Mouse (Mus musculus) liver, adult (tissue): Measurements from ENCODE around the gene Cdkal1.

ENCODE experiments used
- GATA4 ChIP-seq: IDR thresholded peaks from 2 replicates; pipeline ENCODE4 v1.6.1; 2014; ENCODE audit warnings: mild to moderate bottlenecking, low read length; ENCODE audit not compliant: insufficient replicate concordance

Gene Cdkal1

DNA sequence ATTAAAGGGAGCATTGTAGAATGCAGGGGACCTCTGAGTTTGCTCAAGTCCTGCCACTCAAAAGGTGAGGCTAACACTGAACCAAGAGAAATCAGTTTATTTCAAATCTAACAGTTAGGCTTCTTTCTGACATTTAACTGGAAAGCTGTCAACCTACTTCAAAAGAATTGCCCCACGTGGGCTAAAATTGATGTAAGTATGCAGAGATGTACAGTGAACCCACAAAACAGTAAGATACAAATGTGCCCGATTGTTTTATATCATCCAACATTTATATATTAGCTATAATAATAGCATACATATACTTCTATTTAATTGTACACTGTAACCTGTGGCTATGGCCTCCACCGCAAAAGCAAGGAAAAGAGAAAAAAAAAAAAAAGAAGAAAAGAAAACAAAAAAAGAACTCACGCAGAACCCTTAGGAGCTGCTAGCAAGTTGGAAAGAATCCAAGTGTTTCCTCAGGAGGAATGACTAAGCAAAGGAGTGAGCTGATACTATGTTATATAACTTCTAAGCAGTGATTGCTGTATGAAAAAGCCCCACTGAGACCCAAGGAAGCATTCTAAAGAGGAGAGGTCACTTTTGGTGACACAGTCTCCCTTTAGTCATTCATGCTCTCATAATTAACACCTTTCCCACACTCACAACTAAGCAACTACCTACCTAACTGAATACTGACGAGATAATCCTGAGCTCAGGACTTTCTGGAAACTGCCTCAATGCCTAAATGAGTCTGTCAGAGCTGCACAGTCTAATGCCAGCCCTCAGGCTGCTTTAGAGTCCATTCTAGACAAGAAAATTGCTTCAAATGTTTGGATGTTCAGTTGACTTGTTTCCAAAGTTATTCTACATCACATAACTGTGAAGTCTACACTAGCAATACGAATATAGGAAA is 352.1 kb downstream of the Cdkal1 start:
- no peak for TF ChIP-seq GATA4

DNA sequence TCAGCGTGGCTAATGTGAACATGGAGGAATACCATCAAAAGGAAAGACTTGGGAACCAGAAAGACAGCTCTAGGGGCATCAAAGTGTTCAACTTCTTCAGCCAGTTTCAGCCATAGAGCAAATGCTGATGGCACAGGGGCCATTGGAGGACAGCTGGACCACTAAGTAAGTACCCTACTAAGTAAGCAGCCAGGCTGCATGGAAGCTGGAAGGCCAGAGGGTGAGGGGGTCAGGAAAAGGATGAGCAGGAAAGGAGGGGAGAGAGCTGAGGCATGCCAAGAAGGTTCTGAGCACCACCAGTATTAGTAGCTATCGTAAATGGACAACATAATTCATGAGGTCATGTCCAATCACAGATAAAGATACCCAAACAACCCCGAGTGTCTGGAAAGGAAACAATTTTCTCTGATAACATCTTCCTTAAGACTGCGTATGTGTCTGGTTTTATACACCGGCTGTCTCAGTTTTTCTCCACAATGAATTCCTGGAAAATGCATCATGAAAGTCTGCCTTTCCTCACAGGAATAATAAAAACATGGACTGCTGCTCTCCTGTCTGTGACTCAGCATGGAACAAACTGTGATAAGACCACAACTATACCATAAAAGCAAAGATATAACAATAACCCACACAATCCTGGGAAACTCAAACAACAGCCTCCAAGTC is 352.9 kb downstream of the Cdkal1 start:
- no peak for TF ChIP-seq GATA4

DNA sequence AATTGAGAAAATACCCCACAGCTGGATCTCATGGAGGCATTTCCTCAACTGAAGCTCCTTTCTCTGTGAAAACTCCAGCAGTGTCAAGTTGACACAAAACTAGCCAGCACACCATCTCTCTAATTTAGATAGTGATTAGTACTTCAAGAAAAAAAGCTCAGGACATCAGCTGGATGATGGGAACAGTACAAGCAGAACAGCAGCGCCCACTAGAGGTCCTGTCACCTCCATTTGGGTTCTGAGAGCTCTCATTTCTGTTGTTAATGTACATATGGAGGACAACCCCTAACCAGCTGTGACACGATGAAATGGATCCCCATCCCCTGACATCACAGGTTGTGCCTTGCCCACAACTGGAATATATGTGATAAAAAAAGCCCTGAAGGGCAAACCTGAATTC is 354.3 kb downstream of the Cdkal1 start:
- TF ChIP-seq GATA4 = no peak

DNA sequence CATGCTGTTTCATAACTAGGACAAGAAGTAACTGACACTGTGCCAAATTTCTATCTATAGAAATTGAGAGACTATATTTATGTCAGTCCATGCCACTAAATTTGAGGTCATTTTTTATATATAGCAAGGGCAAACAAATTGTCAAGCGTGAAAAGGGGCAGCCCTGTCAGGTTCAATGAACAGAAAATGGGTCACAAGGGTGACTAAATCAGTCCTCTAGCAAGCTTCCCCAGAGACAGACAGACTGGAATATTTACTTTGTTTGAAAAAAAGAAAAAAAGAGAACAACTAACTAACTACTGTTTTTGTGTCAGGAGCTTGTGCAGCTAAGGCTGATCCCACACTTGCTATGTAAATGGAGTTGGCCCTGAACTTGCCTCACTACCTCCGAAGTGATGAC is 355.7 kb downstream of the Cdkal1 start:
- TF ChIP-seq GATA4 = no peak

DNA sequence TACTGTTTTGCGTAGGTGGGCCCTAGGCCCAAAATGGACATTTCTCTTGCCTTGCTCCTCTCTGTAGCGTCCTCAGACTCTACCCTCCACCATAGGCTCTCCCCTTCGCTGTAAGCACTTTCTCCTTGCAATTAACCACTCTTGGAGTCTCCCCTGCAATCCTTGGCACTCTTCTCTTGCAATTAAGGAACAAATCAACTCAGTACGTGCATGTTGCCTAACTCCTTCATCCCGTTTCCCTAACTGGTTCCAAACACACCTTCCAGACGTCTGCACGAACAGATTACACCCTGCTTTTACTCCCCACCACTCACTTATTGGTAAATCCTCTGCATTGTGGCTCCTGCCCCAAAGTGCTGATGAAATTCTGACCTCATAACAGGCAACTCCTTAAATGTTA is 358.2 kb downstream of the Cdkal1 start:
- no peak for TF ChIP-seq GATA4

DNA sequence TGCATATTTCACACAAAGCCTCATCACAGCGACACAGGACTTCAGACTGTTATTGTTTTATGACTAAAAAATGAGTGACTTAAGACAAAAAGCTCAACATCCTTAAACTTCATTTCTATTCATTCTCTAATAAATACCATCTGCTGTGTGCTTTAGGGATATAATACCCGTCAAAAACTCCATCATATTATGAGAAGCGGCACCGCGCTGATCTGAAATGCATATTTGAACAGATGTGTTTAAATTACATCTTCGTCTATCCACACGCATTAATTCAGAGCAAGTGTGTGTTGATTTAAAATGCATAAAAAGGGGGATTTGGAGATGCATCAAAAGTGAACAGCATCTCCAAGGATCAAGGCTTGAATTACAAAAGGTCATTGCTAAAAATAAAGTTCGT is 365.1 kb downstream of the Cdkal1 start:
- no peak for TF ChIP-seq GATA4

DNA sequence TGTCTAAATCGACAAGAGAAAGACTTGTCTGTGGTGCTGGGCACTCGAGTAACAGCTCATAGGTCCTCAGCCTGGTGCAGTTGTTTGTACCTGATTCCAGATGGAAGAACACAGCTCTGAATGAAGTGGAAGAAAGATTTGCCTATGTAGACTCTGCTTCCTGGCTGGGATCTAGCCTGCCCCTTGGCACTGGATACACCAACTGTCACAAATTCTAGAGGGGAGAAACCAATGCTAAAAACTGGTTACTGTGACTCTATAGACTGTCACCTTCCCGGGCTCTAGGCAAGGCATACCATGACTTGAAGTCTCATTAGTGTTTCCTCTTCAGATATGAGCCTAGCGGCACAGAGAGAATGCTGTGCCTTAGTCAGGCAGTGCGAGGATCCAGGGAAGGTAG is 366.0 kb downstream of the Cdkal1 start:
- no peak for TF ChIP-seq GATA4

DNA sequence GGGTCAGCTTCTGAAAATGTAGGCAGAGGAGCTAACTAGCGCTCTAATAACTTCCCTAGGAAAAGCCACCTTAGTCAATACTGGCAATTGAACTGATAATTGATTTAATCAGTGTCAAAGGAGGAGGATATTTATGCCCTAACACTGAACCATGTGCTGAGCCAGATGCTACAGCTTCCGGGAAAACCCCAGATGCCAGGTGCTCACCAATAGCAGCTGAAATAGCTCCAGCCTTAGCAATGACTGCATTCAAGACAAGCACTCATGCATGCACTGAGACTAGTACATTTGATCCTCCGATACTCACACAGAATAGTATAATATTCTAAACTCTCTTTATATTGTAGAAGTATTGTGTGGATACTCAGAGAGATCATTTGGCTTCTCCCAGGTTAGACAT is 368.8 kb downstream of the Cdkal1 start:
- TF ChIP-seq GATA4 = no peak

DNA sequence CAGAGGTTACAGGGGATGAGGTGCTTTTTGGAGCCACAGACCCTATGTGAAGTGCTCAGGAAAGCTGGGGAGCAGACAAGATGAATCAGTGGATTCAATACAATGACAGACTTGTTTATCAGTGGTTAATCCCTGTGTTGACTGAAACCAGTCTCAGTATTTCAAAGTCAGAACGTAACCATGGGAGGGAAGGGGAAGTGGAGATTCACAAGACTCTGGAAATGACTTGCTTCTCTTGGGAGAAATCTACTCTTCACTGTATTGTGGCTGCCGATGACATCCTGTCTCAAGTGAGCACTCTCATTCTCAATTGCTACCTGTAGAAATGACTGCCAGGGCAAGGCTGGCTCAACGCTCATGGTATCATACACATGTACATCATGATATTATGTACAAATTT is 371.5 kb downstream of the Cdkal1 start:
- TF ChIP-seq GATA4 = no peak

DNA sequence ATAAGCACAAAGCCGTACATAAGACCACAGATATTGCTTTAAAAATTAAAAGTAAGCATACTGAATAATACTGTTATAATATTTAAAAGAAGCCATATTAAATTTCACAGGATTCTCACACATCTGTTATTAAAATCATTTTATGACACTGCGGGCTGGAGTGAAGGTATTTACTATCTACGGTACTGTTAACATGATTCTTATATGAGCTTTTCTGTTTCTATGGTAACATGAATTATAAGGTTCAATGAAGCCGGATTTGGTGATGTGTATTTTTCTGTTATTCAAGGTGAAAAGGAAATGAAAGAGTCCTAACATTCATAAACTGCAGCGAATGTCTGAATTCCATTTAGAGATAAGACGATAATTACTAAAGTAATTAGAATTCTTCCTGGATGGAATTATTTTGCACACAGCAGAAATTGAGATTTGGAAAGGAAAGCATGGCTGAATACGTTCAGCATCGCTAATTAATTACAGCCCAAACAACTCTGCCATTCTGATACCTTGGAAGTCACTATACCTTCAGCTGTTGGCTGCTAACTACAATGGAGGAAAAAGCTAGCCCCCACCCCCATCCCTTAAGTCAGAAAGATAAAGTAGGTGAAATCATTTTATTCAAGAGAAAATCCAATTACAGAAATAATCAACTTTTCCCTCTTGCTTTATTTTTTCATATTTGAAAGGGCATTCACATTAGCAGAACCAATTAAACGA is 373.2 kb downstream of the Cdkal1 start:
- TF ChIP-seq GATA4 = no peak

DNA sequence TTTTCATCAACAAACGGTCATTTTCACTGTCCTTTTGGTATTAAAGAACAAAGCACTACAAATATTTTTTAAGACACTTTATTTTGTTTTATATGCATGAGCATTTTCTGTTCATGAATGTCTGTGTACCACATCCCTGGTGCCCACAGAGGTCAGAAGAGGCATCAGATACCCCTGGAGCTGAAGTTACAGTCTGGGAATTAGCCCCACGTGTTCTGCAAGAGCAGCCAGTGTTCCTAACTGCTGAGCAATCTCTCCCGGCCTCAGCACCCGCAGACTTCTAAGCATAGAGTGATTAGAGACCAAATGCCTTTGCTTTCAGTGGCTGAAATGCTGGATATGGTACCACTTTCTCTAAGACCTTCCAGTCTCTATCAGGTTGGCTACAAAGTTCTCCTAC is 379.1 kb downstream of the Cdkal1 start:
- TF ChIP-seq GATA4 = no peak

DNA sequence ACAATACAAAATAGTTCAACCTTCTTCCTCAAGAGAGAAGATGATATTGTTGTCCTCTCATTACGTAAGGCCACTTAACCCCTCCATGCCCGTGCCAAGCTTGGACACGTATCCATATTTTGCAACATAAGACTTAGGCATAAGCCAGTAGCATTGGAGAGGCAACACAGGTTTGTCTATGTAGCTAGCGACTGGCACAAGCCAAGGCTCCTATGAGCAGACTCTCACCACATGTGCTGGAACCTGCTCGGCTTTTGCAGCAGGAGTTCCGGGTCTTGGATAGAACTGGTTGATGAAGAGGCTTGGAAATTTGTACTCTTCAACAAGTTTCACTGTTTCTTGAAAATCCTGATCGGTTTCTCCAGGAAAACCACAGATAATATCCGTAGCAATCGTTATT is 381.2 kb downstream of the Cdkal1 start:
- TF ChIP-seq GATA4 = no peak

DNA sequence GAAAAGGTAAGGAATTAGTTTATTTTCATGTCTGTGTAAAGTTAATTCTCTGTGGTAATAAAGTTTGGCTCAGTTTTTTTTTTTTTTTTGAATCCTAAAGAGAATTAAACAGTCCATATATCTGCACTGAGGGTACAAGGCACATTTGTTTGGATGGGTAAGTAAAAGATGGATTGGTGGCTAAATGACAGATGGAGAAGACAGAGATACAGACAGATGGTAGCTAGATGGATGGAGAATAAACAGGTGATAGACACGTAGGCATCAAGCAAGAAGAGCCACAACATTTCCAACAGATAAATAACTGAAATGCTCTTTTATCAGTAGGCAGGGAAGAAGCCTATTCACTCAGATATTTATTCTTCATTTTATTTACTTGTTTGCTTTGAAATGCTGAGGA is 381.7 kb downstream of the Cdkal1 start:
- TF ChIP-seq GATA4 = no peak

DNA sequence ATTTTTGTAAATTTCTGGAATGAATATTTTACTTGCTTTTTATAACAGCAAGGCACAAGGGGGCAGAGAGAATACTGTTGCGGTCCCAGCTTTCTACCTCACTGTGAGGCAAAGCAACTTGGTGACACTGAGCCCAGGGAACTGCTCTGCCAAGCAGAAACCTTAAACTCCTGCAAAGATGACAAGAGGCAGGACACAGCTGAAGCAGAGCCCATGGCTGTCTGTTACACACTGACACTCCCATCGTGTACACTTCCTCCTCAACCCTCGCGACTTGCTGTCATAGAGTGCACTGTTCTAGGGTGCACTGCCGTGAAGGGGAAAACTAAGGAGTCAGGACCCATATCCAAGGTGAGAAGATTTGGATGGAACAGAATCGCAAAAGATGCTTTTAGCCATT is 393.2 kb downstream of the Cdkal1 start:
- no peak for TF ChIP-seq GATA4

DNA sequence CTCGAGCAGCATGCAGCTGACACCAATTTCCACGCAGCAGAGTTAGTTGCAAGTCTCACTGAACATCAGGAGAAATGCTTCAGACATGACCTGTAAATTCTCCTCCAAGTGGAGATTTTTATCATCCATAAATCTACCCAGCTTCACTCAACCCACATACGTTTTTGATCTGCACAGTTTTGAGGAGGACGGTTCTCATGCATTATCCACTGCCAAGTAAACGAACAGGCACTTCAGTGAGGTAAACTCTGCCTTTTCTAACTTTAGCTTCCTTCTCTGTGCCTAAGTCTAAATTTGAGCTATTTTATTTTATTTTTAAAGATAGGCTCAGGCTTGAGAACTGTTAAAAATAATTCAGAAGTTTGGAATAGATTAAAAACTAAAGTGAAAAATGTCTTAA is 394.7 kb downstream of the Cdkal1 start:
- no peak for TF ChIP-seq GATA4

DNA sequence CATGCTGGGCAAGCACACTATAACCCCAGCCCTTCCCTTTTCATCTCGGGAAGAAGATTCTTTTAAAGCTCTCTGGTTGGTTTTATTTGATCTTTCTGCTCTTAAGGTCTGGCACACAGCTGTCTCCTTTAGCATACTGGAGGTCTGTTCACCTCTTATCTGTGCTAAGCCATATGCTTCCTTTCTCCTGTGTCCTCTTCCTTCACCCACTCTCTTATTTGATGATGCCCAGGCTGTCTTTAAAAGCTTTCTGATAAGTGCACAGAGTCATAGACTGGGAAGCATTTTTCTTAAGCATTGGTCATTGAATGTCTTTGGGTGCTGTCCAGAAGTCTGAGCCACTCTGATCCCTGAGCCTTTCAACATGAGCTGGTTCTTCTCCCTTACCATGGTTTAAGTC is 397.1 kb downstream of the Cdkal1 start:
- TF ChIP-seq GATA4 = no peak
